Mouse (Mus musculus) thymus, postnatal 36 days (tissue): Measurements from ENCODE around the gene Lpgat1.

ENCODE experiments used
- DNase-seq, 2 experiments: peaks; one replicate each; pipeline ENCODE4 v3.0.0; 2022; ENCODE audit warnings: mixed read lengths in 2 of 2

Lpgat1 gene

DNA sequence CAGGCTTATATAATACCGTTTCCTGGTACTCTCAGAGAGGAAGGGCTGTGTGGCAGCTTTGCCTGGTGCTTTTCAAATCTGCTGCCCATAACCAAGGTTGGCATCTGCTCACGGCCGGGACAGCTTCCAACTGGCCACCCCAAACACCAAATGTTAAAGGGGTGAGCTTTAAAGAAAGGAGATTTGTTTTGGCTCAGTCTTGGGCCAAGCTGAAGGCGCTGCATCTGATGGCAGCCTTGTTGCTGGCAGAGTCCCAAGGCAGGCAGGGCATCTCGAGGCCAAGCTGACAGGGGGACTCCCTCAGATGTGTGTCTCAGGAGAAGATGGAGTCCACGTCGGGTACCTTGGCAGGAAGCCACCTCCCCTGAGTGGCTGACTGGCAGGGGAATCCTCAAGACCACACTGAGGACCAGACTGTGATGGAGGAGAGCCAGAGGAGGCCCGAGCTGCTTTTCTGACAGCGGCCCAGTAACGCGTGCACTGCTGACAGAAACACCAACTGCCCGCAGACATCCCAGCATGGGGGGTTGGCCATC, 91.1 kb downstream of the Lpgat1 start:
- DNase-seq: no peak

GRCm38 (mm10) chr1:191811774-191812173, 94.1 kb downstream of the Lpgat1 start:
- DNase-seq: no peak

GRCm38 (mm10) chr1:191812949-191813691, 95.5 kb downstream of the Lpgat1 start:
- no peak for DNase-seq

DNA sequence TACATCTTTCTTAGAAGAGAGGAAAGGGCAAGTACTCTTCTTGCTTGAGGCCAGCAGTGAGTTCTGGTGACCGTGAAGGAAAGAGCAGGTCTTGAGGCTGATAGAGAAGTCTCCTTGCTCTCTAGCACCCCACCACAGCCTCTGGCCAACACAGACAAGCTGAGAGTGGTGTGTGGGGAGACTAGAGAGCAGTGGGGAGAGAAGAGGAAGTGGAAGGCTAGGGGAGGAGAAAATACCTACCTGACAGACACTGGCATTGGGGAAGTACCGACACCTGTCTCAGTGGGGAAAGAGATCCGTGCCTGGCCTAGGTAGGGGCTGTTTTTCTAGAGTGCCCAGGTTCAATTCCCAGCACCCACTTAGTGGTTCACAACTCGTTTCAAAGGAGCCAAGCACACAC, 96.6 kb downstream of the Lpgat1 start:
- DNase-seq: no peak

DNA sequence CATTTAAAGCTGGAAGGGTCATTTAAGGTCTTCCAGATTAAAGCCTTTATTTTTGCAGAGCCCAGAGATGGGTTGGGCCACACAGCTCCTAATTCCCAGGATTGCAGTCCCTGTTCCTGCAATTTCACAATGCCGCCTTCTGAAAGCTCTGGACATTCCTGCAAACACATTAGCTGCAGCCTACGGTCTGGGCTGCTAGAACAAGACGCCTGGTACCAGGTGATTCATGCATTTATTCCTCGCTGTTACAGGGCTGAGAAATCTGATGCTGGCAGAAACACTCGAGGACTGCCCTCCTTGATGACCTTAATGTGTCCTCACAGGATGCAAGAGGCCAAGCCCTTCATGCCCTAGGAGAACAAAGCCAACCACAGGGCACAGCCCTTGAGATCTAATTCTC, 97.3 kb downstream of the Lpgat1 start:
- no peak for DNase-seq

DNA sequence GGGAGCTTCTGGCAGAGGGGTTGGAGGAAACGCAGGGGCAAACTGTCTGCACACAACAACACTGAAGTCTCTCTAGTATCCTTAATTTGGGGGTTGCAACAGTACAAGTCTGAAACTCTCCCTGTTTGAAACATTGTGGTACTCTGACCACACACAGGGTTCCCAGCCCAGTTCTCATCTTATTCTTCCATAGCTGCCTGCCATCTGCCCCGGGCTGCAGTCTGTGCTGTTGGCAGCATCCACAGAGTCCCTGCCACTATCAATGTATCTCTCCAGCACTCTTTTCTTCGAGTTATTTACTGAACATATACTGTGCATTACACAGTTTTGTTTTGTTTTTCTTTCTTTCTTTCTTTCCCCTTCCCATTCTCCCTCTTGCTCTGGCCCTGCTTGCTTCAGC, 99.0 kb downstream of the Lpgat1 start:
- DNase-seq: no peak

DNA sequence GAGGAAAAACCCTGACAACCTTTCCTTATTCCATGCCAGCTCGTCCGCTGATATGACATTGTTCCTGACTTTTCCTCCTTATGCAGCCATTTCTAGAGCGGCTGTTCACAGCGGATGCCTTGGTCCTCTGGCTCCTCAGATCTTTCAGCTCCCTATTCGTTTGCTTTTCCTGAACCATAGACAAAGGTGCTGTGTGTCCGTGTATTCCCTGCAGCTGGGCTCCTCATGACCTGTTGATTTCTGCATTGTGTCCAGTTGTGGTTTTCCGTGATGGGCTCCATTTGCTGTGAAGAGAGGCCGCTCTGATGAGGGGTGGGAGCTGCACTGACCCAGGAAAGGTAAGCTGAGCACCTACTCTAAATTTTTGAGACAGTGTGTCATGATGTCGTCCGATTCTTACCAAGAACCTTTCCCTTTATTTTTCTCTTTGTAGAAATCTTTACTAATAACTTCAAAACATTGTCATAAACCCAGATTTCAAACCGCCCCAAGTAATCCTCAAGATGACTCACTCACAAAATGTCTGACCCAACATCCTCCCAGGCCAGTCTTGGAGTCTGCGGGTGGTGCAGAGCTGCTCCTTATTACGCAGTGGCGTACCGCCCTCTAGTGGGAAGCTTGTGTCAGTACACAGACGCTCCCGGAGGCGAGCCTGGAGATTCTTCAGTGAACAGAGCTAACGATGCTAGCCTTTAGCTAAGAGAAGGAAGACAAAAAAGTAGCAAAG, 99.9 kb downstream of the Lpgat1 start:
- peak; percentile 77 to 78 for DNase-seq

DNA sequence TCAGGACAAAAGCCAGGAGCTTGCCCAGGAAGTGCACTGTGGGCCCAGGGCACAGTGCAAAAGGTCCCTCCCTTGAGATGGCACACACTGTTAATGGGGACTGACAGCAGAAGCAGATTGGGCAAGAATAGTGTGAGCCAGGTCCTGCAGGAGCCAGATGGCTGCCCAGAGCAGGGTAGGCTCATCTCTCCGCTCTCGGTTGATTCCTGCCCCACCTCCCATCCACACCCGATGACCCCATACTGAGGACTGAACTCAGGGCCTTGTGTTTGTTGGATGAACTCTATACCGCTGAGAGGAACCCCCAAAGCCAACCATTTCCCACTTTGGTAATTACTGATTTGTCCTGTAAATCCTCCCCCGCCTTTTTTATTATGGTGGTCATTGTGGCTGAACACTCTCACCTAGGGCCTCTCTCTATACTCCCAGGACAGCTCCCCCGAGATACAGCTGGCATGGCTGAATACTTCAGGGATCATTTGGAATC, 100.6 kb downstream of the Lpgat1 start:
- no peak for DNase-seq

- no peak for DNase-seq
Measured at GRCm38 (mm10) chr1:191819026-191819425, 101.4 kb downstream of the Lpgat1 start.

DNA sequence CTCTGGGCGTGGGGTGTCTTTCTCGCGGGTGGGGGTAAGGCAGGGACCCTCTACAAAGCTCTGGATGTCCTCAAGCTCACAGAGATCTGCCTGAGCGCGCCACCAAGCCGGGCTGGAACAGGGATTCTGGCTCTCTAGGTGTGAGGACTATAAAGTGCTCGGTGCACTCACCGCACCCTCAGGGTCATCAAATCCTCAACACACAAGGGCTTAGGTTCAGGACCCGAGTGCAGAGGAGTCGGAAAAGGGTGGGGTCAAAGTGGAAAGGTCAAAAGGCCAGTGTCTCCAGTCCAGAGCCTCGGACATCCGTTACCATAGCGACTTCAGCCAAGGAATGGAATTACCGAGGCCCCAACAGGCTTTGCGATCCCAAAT, 103.3 kb downstream of the Lpgat1 start:
- peak in 1 of 2 experiments; percentile 5 for DNase-seq

GRCm38 (mm10) chr1:191821326-191822091, 103.9 kb downstream of the Lpgat1 start, which contains the start of gene Nek2:
Gene Nek2, plus strand, starts transcription at chr1:191821444.
- DNase-seq: peak; percentile 92 to 93

GRCm38 (mm10) chr1:191829124-191829523, 111.5 kb downstream of the Lpgat1 start:
- no peak for DNase-seq

- DNase-seq: no peak
Measured at GRCm38 (mm10) chr1:191833396-191833795, 115.8 kb downstream of the Lpgat1 start.
